Mouse (Mus musculus): Measurements from ENCODE around the gene Robo4. TPM values are rescaled to one million over a fixed set of nuclear protein-coding genes. Genes with fewer than 3 reads are reported as not detected.

The Robo4 gene
- 6.6 and 6.8 TPM in 2 replicates for polyA plus RNA-seq (2016; fragmentation: Nextera tagmentation; extraction: Ambion mirVana)

GRCm38 (mm10) chr9:37401802-37402201 is at the start of gene Robo4:
TSS of gene Robo4 (plus strand) at chr9:37401897.
- no peak for DNase-seq (ENCODE audit: low spot score)
- peaks cover 14% of the 10 kb centered on the region for H3K27me3 ChIP-seq (replicated peaks; ENCODE audit: low read depth, poor library complexity, severe bottlenecking)
- H3K27ac ChIP-seq (replicated peaks), result peak within 1 kb of the TSS; percentile 65; the same call in 1 of the 2 replicates
- no peaks in the 10 kb centered on the region for H3K36me3 ChIP-seq (replicated peaks)
- H3K9me3 ChIP-seq, result no peaks in the 10 kb centered on the region
- WGBS, result 21% methylated on average over 7 of the region's 7 CpGs
- H3K4me1 ChIP-seq, result 0 out of 2 replicates have a peak, but pooled peaks cover 2% of the 10 kb centered on the region
- peak within 1 kb of the TSS; percentile 23; the same call in 1 of the 2 replicates for H3K4me3 ChIP-seq

- H3K36me3 ChIP-seq (replicated peaks), result no peaks in the 10 kb centered on the region
- H3K27ac ChIP-seq (replicated peaks), result no peak overlapping the region
- H3K9me3 ChIP-seq, result no peaks in the 10 kb centered on the region
- no peak for DNase-seq (ENCODE audit: low spot score)
- no peaks in the 10 kb centered on the region for H3K27me3 ChIP-seq (replicated peaks; ENCODE audit: low read depth, poor library complexity, severe bottlenecking)
- WGBS, result 74% methylated on average over 1 of the region's 1 CpGs
- H3K4me3 ChIP-seq, result no peak overlapping the region
- peaks cover 9% of the 10 kb centered on the region for H3K4me1 ChIP-seq
These were observed 47.2 kb upstream of the Robo4 start for GRCm38 (mm10) chr9:37354485-37354884.

- H3K27ac ChIP-seq (replicated peaks), result peak overlapping the region; percentile 80
- peaks cover 22% of the 10 kb centered on the region for H3K4me1 ChIP-seq
- no peak overlapping the region for H3K4me3 ChIP-seq
- no peaks in the 10 kb centered on the region for H3K27me3 ChIP-seq (replicated peaks; ENCODE audit: low read depth, poor library complexity, severe bottlenecking)
- H3K9me3 ChIP-seq, result no peaks in the 10 kb centered on the region
- 77% methylated on average over 7 of the region's 7 CpGs for WGBS
- no peak for DNase-seq (ENCODE audit: low spot score)
- no peaks in the 10 kb centered on the region for H3K36me3 ChIP-seq (replicated peaks)
These were observed 42.9 kb upstream of the Robo4 start for GRCm38 (mm10) chr9:37358713-37359330.

- 37% methylated on average over 6 of the region's 6 CpGs for WGBS
- Histone ChIP-seq H3K4me1 (peaks cover 22% of the 10 kb centered on the region), H3K4me3 (peak overlapping the region; percentile 8; the same call in 1 of the 2 replicates), H3K27ac (replicated peaks) (peak overlapping the region; percentile 80), H3K36me3 (replicated peaks) (no peaks in the 10 kb centered on the region), H3K27me3 (replicated peaks; ENCODE audit: low read depth, poor library complexity, severe bottlenecking) (no peaks in the 10 kb centered on the region), H3K9me3 (no peaks in the 10 kb centered on the region)
- DNase-seq (ENCODE audit: low spot score), result peak; percentile 70
These were observed 42.1 kb upstream of the Robo4 start for GRCm38 (mm10) chr9:37359331-37360220.

DNA sequence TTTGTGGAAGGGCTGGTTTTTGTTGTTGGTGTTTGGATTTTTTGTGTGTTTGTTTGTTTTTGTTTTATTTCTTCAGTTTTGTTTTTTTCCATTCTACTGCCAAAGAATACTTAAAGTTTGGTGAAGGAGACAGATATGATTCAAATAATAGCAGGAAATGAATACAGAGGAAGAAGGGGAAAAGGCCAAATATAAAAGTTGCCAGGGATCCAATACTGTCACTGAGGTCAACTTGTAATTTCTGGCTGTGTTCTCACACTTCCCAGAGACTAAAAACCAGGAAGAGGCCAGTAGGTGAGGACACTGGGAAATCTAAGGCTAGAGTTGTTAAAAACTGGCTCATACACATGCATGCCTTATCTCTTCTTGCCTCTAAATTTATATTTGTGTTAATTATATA is 39.6 kb upstream of the Robo4 start:
- Histone ChIP-seq H3K36me3 (replicated peaks) (no peaks in the 10 kb centered on the region), H3K27me3 (replicated peaks; ENCODE audit: low read depth, poor library complexity, severe bottlenecking) (no peaks in the 10 kb centered on the region), H3K27ac (replicated peaks) (no peak overlapping the region), H3K4me1 (peaks cover 22% of the 10 kb centered on the region), H3K9me3 (no peaks in the 10 kb centered on the region), H3K4me3 (no peak overlapping the region)
- no peak for DNase-seq (ENCODE audit: low spot score)

DNA sequence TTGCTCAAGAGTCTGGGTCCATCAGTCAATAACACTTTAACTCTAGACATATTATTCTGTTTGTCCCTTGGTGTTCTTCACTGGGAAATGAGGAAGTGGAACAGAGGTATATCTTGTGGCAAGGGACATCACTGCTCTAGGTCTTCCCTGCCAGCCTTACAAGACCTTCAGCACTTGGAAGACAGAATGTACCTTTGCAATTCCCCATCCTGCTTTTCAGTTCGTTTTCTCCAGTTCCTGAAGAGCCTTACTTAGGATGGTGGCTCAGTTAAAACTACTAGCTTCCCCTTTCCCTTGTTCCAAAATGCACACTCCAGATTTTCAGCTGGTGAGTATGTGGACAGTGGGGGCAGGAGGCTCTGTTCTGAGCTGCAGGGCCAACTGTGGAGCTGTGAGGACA is 38.8 kb upstream of the Robo4 start:
- peaks cover 22% of the 10 kb centered on the region for H3K4me1 ChIP-seq
- no peaks in the 10 kb centered on the region for H3K27me3 ChIP-seq (replicated peaks; ENCODE audit: low read depth, poor library complexity, severe bottlenecking)
- no peaks in the 10 kb centered on the region for H3K36me3 ChIP-seq (replicated peaks)
- H3K27ac ChIP-seq (replicated peaks), result no peak overlapping the region
- DNase-seq (ENCODE audit: low spot score), result no peak
- H3K9me3 ChIP-seq, result no peaks in the 10 kb centered on the region
- WGBS, result 87% methylated on average over 1 of the region's 1 CpGs
- H3K4me3 ChIP-seq, result no peak overlapping the region

GRCm38 (mm10) chr9:37363551-37363950 is 38.1 kb upstream of the Robo4 start:
- Histone ChIP-seq H3K36me3 (replicated peaks) (no peaks in the 10 kb centered on the region), H3K27me3 (replicated peaks; ENCODE audit: low read depth, poor library complexity, severe bottlenecking) (no peaks in the 10 kb centered on the region), H3K4me1 (peaks cover 22% of the 10 kb centered on the region), H3K4me3 (no peak overlapping the region), H3K9me3 (no peaks in the 10 kb centered on the region), H3K27ac (replicated peaks) (no peak overlapping the region)
- 65% methylated on average over 3 of the region's 3 CpGs for WGBS
- DNase-seq (ENCODE audit: low spot score), result no peak

DNA sequence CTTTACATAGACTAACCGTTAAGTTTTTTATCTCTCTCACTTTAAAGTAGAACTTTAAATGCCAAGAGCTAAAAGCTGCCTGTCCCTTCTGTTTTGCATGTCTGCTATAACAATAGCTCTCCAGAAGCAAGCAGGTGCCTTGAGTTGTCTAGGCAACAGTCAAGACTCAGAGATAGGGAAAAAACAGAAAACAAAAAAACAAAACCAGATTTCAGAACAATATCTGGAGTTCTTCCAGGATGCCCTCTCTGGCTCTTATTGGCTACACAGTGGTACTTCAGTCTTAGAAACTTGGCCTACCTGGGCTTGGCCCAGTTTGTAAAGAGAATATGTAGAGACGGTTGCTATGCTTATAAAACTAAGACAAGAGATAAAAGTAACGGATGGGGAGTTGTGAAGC is 37.3 kb upstream of the Robo4 start:
- no peak for DNase-seq (ENCODE audit: low spot score)
- peaks cover 14% of the 10 kb centered on the region for H3K4me1 ChIP-seq
- 86% methylated on average over 3 of the region's 3 CpGs for WGBS
- H3K36me3 ChIP-seq (replicated peaks), result no peaks in the 10 kb centered on the region
- no peaks in the 10 kb centered on the region for H3K27me3 ChIP-seq (replicated peaks; ENCODE audit: low read depth, poor library complexity, severe bottlenecking)
- no peak overlapping the region for H3K4me3 ChIP-seq
- no peaks in the 10 kb centered on the region for H3K9me3 ChIP-seq
- H3K27ac ChIP-seq (replicated peaks), result no peak overlapping the region

- 64% methylated on average over 5 of the region's 5 CpGs for WGBS
- Histone ChIP-seq H3K4me3 (no peak overlapping the region), H3K9me3 (no peaks in the 10 kb centered on the region), H3K27ac (replicated peaks) (no peak overlapping the region), H3K4me1 (peaks cover under 1% of the 10 kb centered on the region; the same call in 1 of the 2 replicates), H3K36me3 (replicated peaks) (no peaks in the 10 kb centered on the region), H3K27me3 (replicated peaks; ENCODE audit: low read depth, poor library complexity, severe bottlenecking) (no peaks in the 10 kb centered on the region)
- no peak for DNase-seq (ENCODE audit: low spot score)
These were observed 36.0 kb upstream of the Robo4 start for GRCm38 (mm10) chr9:37365706-37366105.

GRCm38 (mm10) chr9:37367301-37368080 is 34.2 kb upstream of the Robo4 start, which contains the start of gene Hepacam:
TSS of gene Hepacam (plus strand) at chr9:37367351.
- H3K36me3 ChIP-seq (replicated peaks), result no peaks in the 10 kb centered on the region
- H3K27ac ChIP-seq (replicated peaks), result no peak within 1 kb of the TSS
- H3K4me3 ChIP-seq, result no peak within 1 kb of the TSS
- 82% methylated on average over 17 of the region's 17 CpGs for WGBS
- no peaks in the 10 kb centered on the region for H3K9me3 ChIP-seq
- no peaks in the 10 kb centered on the region for H3K4me1 ChIP-seq
- no peak for DNase-seq (ENCODE audit: low spot score)
- H3K27me3 ChIP-seq (replicated peaks; ENCODE audit: low read depth, poor library complexity, severe bottlenecking), result no peaks in the 10 kb centered on the region

GRCm38 (mm10) chr9:37368081-37368830 is 33.4 kb upstream of the Robo4 start:
- H3K4me3 ChIP-seq, result no peak overlapping the region
- no peaks in the 10 kb centered on the region for H3K4me1 ChIP-seq
- H3K36me3 ChIP-seq (replicated peaks), result no peaks in the 10 kb centered on the region
- DNase-seq (ENCODE audit: low spot score), result no peak
- H3K27me3 ChIP-seq (replicated peaks; ENCODE audit: low read depth, poor library complexity, severe bottlenecking), result no peaks in the 10 kb centered on the region
- WGBS, result 82% methylated on average over 11 of the region's 11 CpGs
- H3K9me3 ChIP-seq, result no peaks in the 10 kb centered on the region
- no peak overlapping the region for H3K27ac ChIP-seq (replicated peaks)

DNA sequence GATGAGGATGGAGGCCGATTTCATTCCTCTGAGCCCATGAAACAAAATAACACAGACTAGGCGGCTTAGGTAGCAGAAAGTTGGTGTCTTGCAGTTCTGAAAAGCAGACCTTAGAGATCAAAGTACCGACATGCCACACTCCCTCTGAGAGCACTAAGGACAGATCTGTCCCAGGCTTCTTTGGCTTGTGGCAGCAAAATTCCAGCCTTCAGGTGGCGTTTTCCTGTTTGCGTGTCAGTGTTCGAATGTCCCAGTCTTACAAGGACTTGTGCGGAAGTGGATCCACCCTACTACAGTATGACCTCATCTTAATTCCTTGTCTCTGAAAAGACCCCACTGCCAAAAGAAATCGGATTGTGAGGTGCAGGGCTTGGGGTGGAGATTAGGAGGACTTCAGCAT is 32.8 kb upstream of the Robo4 start:
- Histone ChIP-seq H3K9me3 (no peaks in the 10 kb centered on the region), H3K4me3 (no peak overlapping the region), H3K27ac (replicated peaks) (no peak overlapping the region), H3K4me1 (no peaks in the 10 kb centered on the region), H3K27me3 (replicated peaks; ENCODE audit: low read depth, poor library complexity, severe bottlenecking) (no peaks in the 10 kb centered on the region), H3K36me3 (replicated peaks) (no peaks in the 10 kb centered on the region)
- DNase-seq (ENCODE audit: low spot score), result no peak
- 80% methylated on average over 8 of the region's 8 CpGs for WGBS
